Mouse (Mus musculus) E14TG2a.4 (cell line): ENCODE results near the gene Emc8.

Source experiments
- H3K27me3 ChIP-seq: 2 replicates; pipeline ENCODE4 v1.6.1; 2014; ENCODE audit warnings: low read length, control low read depth; ENCODE audit not compliant: insufficient read depth
- H3K36me3 ChIP-seq: 2 replicates; pipeline ENCODE4 v1.6.1; 2014; ENCODE audit warnings: low read length, control low read depth; ENCODE audit not compliant: insufficient read depth
- H3K4me1 ChIP-seq: replicated peaks from 2 replicates; pipeline ENCODE4 v1.6.1; 2014; ENCODE audit warnings: low read depth, low read length, control low read depth
- H3K4me3 ChIP-seq: replicated peaks from 2 replicates; pipeline ENCODE4 v1.5.1; 2014; ENCODE audit warnings: mild to moderate bottlenecking, low read length
- H3K9me3 ChIP-seq: 2 replicates; pipeline ENCODE4 v1.6.1; 2014; ENCODE audit warnings: low read length, control low read depth
- CTCF ChIP-seq: conservative IDR thresholded peaks from 2 replicates; pipeline ENCODE4 v1.5.1; 2014; ENCODE audit warnings: low read length
- NANOG ChIP-seq: IDR thresholded peaks from 2 replicates; pipeline ENCODE4 v1.6.1; 2014; ENCODE audit warnings: borderline replicate concordance, low read length, mixed read lengths
- POU5F1 ChIP-seq: IDR thresholded peaks from 2 replicates; pipeline ENCODE4 v1.6.1; 2014; ENCODE audit warnings: low read length, borderline replicate concordance

Emc8 gene

GRCm38 (mm10) chr8:120616663-120617626, 51.4 kb downstream of the Emc8 start:
- peaks cover 17% of the 10 kb centered on the region for H3K36me3 ChIP-seq
- H3K27me3 ChIP-seq: no peaks in the 10 kb centered on the region
- H3K9me3 ChIP-seq: no peaks in the 10 kb centered on the region
- H3K4me3 ChIP-seq: no peak overlapping the region
- peaks cover 74% of the 10 kb centered on the region for H3K4me1 ChIP-seq
- TF ChIP-seq NANOG (no peak), POU5F1 (no peak), CTCF (no peak)

DNA sequence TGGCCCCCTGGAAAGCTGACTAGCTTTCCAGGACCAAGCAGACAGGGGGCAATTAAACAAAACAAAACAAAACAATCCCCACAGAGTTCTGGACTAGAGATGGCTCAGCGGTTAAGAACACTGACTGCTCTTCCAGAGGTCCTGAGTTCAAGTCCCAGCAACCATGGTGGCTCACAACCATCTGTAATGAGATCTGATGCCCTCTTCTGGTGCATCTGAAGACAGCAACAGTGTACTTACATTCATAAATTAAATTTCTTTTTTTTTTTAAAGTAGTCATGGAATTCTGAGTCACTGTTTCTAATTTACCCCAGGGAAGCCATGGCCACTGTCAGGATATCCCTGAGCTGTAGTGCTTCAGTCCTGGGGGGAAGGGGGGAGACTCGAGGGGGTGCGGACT, 53.9 kb downstream of the Emc8 start:
- no peaks in the 10 kb centered on the region for H3K27me3 ChIP-seq
- peaks cover 62% of the 10 kb centered on the region for H3K4me1 ChIP-seq
- peaks cover 37% of the 10 kb centered on the region for H3K36me3 ChIP-seq
- no peaks in the 10 kb centered on the region for H3K9me3 ChIP-seq
- H3K4me3 ChIP-seq: no peak overlapping the region
- no peak for TF ChIP-seq CTCF
- TF ChIP-seq NANOG: no peak
- TF ChIP-seq POU5F1: no peak

GRCm38 (mm10) chr8:120610824-120611223, 57.5 kb downstream of the Emc8 start:
- peaks cover 42% of the 10 kb centered on the region for H3K36me3 ChIP-seq
- no peak for TF ChIP-seq CTCF
- no peaks in the 10 kb centered on the region for H3K27me3 ChIP-seq
- peaks cover 65% of the 10 kb centered on the region for H3K4me1 ChIP-seq
- H3K4me3 ChIP-seq: no peak overlapping the region
- no peaks in the 10 kb centered on the region for H3K9me3 ChIP-seq

GRCm38 (mm10) chr8:120607885-120608284, 60.5 kb downstream of the Emc8 start:
- Histone ChIP-seq H3K27me3 (no peaks in the 10 kb centered on the region), H3K4me3 (no peak overlapping the region), H3K4me1 (peaks cover 53% of the 10 kb centered on the region), H3K9me3 (no peaks in the 10 kb centered on the region), H3K36me3 (peaks cover 33% of the 10 kb centered on the region)
- no peak for TF ChIP-seq NANOG
- TF ChIP-seq POU5F1: no peak
- peak; percentile 90 for TF ChIP-seq CTCF

- Histone ChIP-seq H3K27me3 (no peaks in the 10 kb centered on the region), H3K4me1 (peaks cover 56% of the 10 kb centered on the region), H3K4me3 (no peak overlapping the region), H3K36me3 (peaks cover 33% of the 10 kb centered on the region), H3K9me3 (no peaks in the 10 kb centered on the region)
- TF ChIP-seq CTCF: no peak
- no peak for TF ChIP-seq NANOG
- TF ChIP-seq POU5F1: no peak
These were observed 60.9 kb downstream of the Emc8 start for GRCm38 (mm10) chr8:120607460-120607859.
